Mouse (Mus musculus) ES-E14 (cell line): ENCODE data around the gene Ankrd66.

Source experiments
- CHD2 ChIP-seq: IDR thresholded peaks from 2 replicates; pipeline ENCODE4 v1.6.1; 2014; ENCODE audit warnings: mild to moderate bottlenecking, low read depth, low read length, inconsistent platforms
- HCFC1 ChIP-seq: IDR thresholded peaks from 2 replicates; pipeline ENCODE4 v1.6.1; 2012; ENCODE audit warnings: low read length, inconsistent platforms, borderline replicate concordance; ENCODE audit not compliant: insufficient read depth
- MAFK ChIP-seq: IDR thresholded peaks from 2 replicates; pipeline ENCODE4 v1.6.1; 2014; ENCODE audit warnings: mild to moderate bottlenecking, low read depth, low read length, inconsistent platforms; ENCODE audit not compliant: insufficient read depth
- ZC3H11A ChIP-seq: IDR thresholded peaks from 2 replicates; pipeline ENCODE4 v1.6.1; 2012; ENCODE audit warnings: low read depth, mild to moderate bottlenecking, inconsistent platforms, low read length, borderline replicate concordance
- ZNF384 ChIP-seq: IDR thresholded peaks from 2 replicates; pipeline ENCODE4 v1.6.1; 2012; ENCODE audit warnings: low read depth, low read length, inconsistent platforms

- TF ChIP-seq ZC3H11A (no peak), CHD2 (no peak), ZNF384 (no peak), HCFC1 (no peak), MAFK (no peak)
Measured at GRCm38 (mm10) chr17:43485982-43486381, 57.5 kb downstream of the Ankrd66 start.
